Mouse (Mus musculus) myocyte (in vitro differentiated cells): ENCODE results near the gene Adamts8.

ENCODE experiments used
- MYOG ChIP-seq, 3 experiments: IDR thresholded peaks; one replicate each; pipeline ENCODE4 v1.6.1; 2011; ENCODE audit warnings: control low read depth in 2 of 3, low read depth in 2 of 3, mild to moderate bottlenecking in 2 of 3; ENCODE audit not compliant: insufficient read length in 2 of 3, control insufficient read depth in 1 of 3, insufficient read depth in 1 of 3
- POLR2A ChIP-seq: IDR thresholded peaks from one replicate; pipeline ENCODE4 v1.6.1; 2011; ENCODE audit warnings: low read depth, mild to moderate bottlenecking, control low read depth, moderate library complexity; ENCODE audit not compliant: insufficient read length

- TF ChIP-seq MYOG (IDR thresholded peaks at IDR 0.05; ENCODE audit: control insufficient read depth in 1 of 3, insufficient read depth in 1 of 3, insufficient read length in 2 of 3, low read depth in 2 of 3), result no peak
- TF ChIP-seq POLR2A, result no peak
Observed at GRCm38 (mm10) chr9:30966881-30967280, 24.5 kb downstream of the Adamts8 start.
